ENCODE assay signal across 8 mouse cellular contexts in the genomic region with DNA sequence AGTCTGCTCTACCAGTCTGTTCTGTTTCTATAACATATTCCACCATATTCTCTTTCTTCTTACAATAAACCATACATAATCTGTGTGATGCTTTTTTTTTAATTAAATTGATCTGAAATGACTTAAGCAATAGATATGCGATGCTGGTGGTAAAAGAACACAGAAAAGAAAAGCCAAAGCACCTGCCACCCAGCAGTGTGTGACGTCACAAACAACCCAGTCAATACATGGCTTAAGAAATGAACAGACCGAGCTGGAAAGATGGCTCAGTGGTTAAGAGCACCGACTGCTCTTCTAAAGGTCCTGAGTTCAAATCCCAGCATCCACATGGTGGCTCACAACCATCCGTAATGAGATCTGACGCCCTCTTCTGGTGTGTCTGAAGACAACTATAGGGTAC. TPM values are rescaled to one million over a fixed set of nuclear protein-coding genes. Genes with fewer than 3 reads are reported as not detected.
DNase-seq lines count a peak whose midpoint lies in the region; ATAC-seq and TF ChIP-seq lines count a peak whose summit lies in the region.
"Not testable (repeated sequence)": the region's sequence is repeated elsewhere in the genome, so short reads cannot be mapped to it uniquely, and the experiment has no call there.
"Had no signal": no experiment of that assay in that cellular context is flagged by ENCODE, and none has a peak within 500 bp of the region (broad histone marks: within the 10 kb centered on the region; RNA-seq: fewer than 3 reads in every experiment).

No protein-coding gene starts in this region.

- H3K4me1 ChIP-seq in MEL (ENCODE audit: control insufficient read depth in 1 of 2, insufficient read depth in 2 of 2, low read length in 2 of 2), result peaks cover 15 to 30% of the 10 kb centered on the region in 2 experiments
- peaks cover 20% of the 10 kb centered on the region for H3K4me1 ChIP-seq in heart, embryonic 11.5 days (ENCODE audit: control insufficient read depth, insufficient read depth, low read length)
- peaks cover 41% of the 10 kb centered on the region for H3K4me1 ChIP-seq in heart, embryonic 13.5 days
- peaks cover 11% of the 10 kb centered on the region for H3K4me1 ChIP-seq in midbrain, embryonic 11.5 days (ENCODE audit: control insufficient read depth, insufficient read depth, low read length)
- H3K4me1 ChIP-seq in stomach, embryonic 16.5 days (ENCODE audit: control insufficient read depth, insufficient read depth, low read length), result peaks cover 18% of the 10 kb centered on the region

- peaks cover 0 to 28% of the 10 kb centered on the region in 2 experiments; a peak in 2 of 4 replicates for H3K36me3 ChIP-seq in MEL (ENCODE audit: control insufficient read depth in 1 of 2, insufficient read depth in 2 of 2, low read length in 2 of 2)
- H3K36me3 ChIP-seq in heart, embryonic 11.5 days (ENCODE audit: control insufficient read depth, insufficient read depth, low read length); heart, embryonic 13.5 days; midbrain, embryonic 11.5 days (ENCODE audit: control insufficient read depth, insufficient read depth, low read length); stomach, embryonic 16.5 days (ENCODE audit: control insufficient read depth, insufficient read depth, low read length): not testable (repeated sequence)

- not testable (repeated sequence) for TF ChIP-seq EP300 in MEL (IDR thresholded peaks at IDR 0.05; ENCODE audit: low read depth in 1 of 2, low read length in 2 of 2)

- not testable (repeated sequence) for TF ChIP-seq CTCF in MEL (IDR thresholded peaks at IDR 0.05 in 2 of 3, conservative IDR thresholded peaks at IDR 0.05 in 1 of 3; ENCODE audit: control insufficient read depth in 1 of 3, insufficient read depth in 1 of 3, low read depth in 2 of 3, low read length in 3 of 3, poor library complexity in 1 of 3, severe bottlenecking in 1 of 3)

- not testable (repeated sequence) for H3K27me3 ChIP-seq in MEL (ENCODE audit: control insufficient read depth in 1 of 2, insufficient read depth in 2 of 2, low read length in 2 of 2); heart, embryonic 11.5 days (ENCODE audit: control insufficient read depth, insufficient read depth, low read length); heart, embryonic 13.5 days (replicated peaks); midbrain, embryonic 11.5 days (ENCODE audit: control insufficient read depth, insufficient read depth, low read length); stomach, embryonic 16.5 days (ENCODE audit: control insufficient read depth, insufficient read depth, low read length)

- TF ChIP-seq RAD21 in MEL (IDR thresholded peaks at IDR 0.05; ENCODE audit: low read depth, low read length), result not testable (repeated sequence)

- not testable (repeated sequence) for H3K9ac ChIP-seq in MEL (ENCODE audit: control insufficient read depth, low read depth, low read length, poor library complexity, severe bottlenecking); heart, embryonic 11.5 days (ENCODE audit: low read depth, low read length); heart, embryonic 13.5 days; midbrain, embryonic 11.5 days (ENCODE audit: low read length); stomach, embryonic 16.5 days (ENCODE audit: low read length)

- H3K4me2 ChIP-seq in heart, embryonic 11.5 days; heart, embryonic 13.5 days; midbrain, embryonic 11.5 days; stomach, embryonic 16.5 days (ENCODE audit: low read depth, low read length): not testable (repeated sequence)

- H3K9me3 ChIP-seq in MEL (replicated peaks; ENCODE audit: insufficient read depth, low read length); heart, embryonic 11.5 days (replicated peaks; ENCODE audit: control insufficient read depth, low read length); heart, embryonic 13.5 days; midbrain, embryonic 11.5 days (ENCODE audit: control insufficient read depth, low read length); stomach, embryonic 16.5 days (replicated peaks; ENCODE audit: control insufficient read depth, low read length): not testable (repeated sequence)

- TF ChIP-seq POLR2A in MEL (IDR thresholded peaks at IDR 0.05; ENCODE audit: control insufficient read depth in 1 of 2, insufficient read depth in 1 of 2, low read depth in 1 of 2, low read length in 2 of 2, poor library complexity in 1 of 2), result not testable (repeated sequence)

- not testable (repeated sequence) for DNase-seq in MEL (ENCODE audit: low read depth, low spot score)
- DNase-seq in induced T-regulatory cell, adult 2 months (ENCODE audit: low read depth), result peak; percentile 8
- DNase-seq in midbrain, embryonic 11.5 days (ENCODE audit: low spot score, missing footprints), result peak; percentile 56

- not testable (repeated sequence) for H3K79me2 ChIP-seq in MEL (ENCODE audit: control insufficient read depth, insufficient read depth, low read length, poor library complexity)

- not testable (repeated sequence) for ATAC-seq in heart, embryonic 11.5 days (replicated peaks; ENCODE audit: insufficient number of reproducible peaks, low FRiP score, low TSS enrichment); heart, embryonic 13.5 days (ENCODE audit: extremely low read depth, insufficient number of reproducible peaks, low FRiP score, low TSS enrichment); midbrain, embryonic 11.5 days (ENCODE audit: low FRiP score); stomach, embryonic 16.5 days (ENCODE audit: insufficient read depth, low FRiP score)

- peak overlapping the region; percentile 62 for H3K27ac ChIP-seq in MEL (ENCODE audit: control insufficient read depth, low read depth, low read length)
- H3K27ac ChIP-seq in heart, embryonic 11.5 days (ENCODE audit: low read depth, low read length), result 0 out of 2 replicates have a peak overlapping the region, but pooled peaks have one; percentile 54
- H3K27ac ChIP-seq in heart, embryonic 13.5 days (replicated peaks), result peak overlapping the region; percentile 98
- not testable (repeated sequence) for H3K27ac ChIP-seq in midbrain, embryonic 11.5 days (ENCODE audit: low read depth, low read length)
- peak overlapping the region; percentile 100 for H3K27ac ChIP-seq in stomach, embryonic 16.5 days (ENCODE audit: low read length)

- WGBS in heart, embryonic 11.5 days (ENCODE audit: insufficient replicate concordance), result 82% methylated on average over 6 of the region's 6 CpGs
- WGBS in heart, embryonic 13.5 days, result 87% methylated on average over 6 of the region's 6 CpGs
- 86% methylated on average over 6 of the region's 6 CpGs for WGBS in midbrain, embryonic 11.5 days
- 85% methylated on average over 6 of the region's 6 CpGs for WGBS in stomach, embryonic 16.5 days

- H3K4me3 ChIP-seq in MEL (ENCODE audit: control insufficient read depth in 1 of 2, insufficient read depth in 1 of 2, low read depth in 2 of 2, low read length in 2 of 2); heart, embryonic 11.5 days (ENCODE audit: low read depth, low read length); heart, embryonic 13.5 days; midbrain, embryonic 11.5 days (ENCODE audit: low read depth, low read length); stomach, embryonic 16.5 days (replicated peaks; ENCODE audit: low read length): not testable (repeated sequence)

RNA-seq across cellular contexts. Expression of a gene that starts 2.0 kb away (rescaled TPM):
- total RNA-seq in MEL (2012; rRNA removed), result 3.1 and 3.2 TPM in 2 replicates
- 1 to 10 TPM in 1 of 2 experiments, not detected in 1; 4.1 TPM for polyA plus RNA-seq in MEL (2012; ENCODE audit: insufficient read depth in 1 of 2, insufficient read length in 2 of 2, low read depth in 1 of 2, low replicate concordance in 2 of 2, missing spikeins in 1 of 2)
- polyA plus RNA-seq in heart, embryonic 11.5 days (2014; fragmentation: Nextera tagmentation; extraction: Ambion mirVana), result 20.4 and 22.0 TPM in 2 replicates
- polyA plus RNA-seq in heart, embryonic 13.5 days (2015; fragmentation: Nextera tagmentation; extraction: Ambion mirVana), result 15.1 and 17.0 TPM in 2 replicates
- 28.2 and 29.9 TPM in 2 replicates for polyA plus RNA-seq in midbrain, embryonic 11.5 days (2014; fragmentation: Nextera tagmentation; extraction: Ambion mirVana)
- 20.0 and 21.5 TPM in 2 replicates for polyA plus RNA-seq in stomach, embryonic 16.5 days (2015; fragmentation: Nextera tagmentation; extraction: Ambion mirVana)
- polyA plus RNA-seq: erythroblast, embryonic 14.5 days; G1E had no signal
